Mouse (Mus musculus): ENCODE measurements around the gene Zfp14. TPM values are rescaled to one million over a fixed set of nuclear protein-coding genes. Genes with fewer than 3 reads are reported as not detected.

Gene Zfp14
- total and polyA plus RNA-seq, 3 experiments = 0.81 to 2.8 (median 2.1) TPM

DNA sequence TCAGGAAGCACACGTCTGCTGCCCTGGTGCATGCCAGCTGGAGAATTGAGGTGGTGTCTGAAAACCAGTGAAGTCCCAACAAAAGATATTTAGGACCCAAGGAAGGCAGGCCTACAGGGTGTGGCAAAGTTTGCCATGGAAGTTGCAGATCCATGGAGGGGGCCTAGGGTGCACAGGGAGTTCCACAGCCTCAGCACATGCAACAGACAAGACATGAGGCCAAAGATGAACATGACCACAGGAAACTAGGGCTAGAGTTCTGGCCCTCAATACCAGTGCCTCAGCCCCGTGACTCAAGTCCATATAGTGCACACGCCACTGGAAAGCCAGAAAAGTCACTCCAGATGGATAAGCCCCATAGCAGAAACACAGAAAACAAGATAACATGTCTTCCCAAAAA lies 22.6 kb downstream of the Zfp14 start:
- DNase-seq = no peak

DNA sequence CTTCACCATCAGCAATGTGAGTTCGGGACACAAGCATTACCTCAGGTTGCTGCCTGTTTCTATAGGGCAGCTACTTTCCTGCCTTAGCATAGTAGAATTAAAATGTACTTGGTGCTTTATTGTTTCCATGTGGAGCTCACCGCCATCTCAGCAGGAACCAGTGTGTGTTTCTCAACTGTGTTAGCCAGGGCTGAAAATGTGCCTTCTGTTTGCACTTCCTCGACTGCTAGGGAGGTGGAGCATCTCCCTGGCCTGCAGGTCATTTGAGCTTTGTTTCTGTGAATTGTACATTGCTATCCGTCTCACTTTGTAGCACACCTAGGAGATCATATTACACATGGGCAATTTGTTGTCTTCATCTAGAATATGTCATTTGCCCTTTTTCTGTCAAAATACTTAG lies 23.8 kb downstream of the Zfp14 start:
- no peak for DNase-seq

DNA sequence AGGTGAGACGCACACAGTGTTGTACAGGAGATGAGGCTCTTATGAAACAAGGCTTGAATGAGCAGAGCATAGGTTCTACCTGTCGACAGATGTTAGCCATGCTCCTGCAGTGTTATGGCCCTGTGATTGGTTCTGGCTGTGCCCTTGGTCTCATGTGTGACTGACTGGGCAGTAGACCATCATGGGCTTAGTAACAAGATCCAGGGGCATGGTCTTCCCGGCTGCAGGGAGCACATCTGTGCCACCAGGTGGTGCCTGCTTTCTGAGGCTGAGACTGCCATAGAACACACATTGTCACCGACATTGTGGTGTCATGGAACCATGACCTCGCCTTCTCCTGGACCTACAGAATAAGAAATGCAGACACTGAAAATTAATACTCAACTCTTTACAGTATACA lies 25.8 kb downstream of the Zfp14 start:
- no peak for DNase-seq

DNA sequence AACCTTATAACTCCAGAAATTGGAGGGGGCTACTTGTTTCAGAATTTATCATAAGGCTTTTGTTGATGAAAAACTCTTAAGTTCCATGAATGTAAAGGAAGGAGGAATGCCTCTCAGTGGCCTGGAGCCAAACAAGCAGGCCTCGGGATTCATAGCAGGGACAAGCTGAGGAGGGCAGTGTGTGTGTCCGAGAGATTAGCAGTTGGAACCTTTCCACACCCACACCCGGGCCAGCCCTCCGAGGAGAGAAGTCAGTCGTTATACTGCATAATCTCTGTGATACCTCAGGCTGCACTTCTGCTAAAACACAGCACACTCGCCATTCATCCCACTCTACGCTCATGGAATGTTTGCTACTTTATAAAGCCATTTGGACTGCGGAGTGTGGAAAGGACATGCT lies 27.4 kb downstream of the Zfp14 start:
- DNase-seq = no peak

DNA sequence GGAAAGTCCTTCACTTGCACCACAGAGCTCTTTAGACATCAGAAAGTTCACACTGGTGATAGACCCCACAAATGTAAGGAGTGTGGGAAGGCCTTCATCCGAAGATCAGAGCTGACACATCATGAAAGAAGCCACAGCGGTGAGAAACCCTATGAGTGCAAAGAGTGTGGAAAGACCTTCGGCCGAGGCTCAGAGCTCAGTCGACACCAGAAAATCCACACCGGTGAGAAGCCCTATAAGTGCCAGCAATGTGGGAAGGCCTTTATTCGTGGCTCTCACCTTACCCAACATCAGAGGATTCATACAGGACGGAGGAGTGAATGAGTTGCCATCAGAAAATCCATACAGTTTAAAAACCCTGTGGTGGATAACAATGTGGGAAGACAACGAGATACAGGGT lies 27.9 kb downstream of the Zfp14 start:
- DNase-seq = no peak

DNA sequence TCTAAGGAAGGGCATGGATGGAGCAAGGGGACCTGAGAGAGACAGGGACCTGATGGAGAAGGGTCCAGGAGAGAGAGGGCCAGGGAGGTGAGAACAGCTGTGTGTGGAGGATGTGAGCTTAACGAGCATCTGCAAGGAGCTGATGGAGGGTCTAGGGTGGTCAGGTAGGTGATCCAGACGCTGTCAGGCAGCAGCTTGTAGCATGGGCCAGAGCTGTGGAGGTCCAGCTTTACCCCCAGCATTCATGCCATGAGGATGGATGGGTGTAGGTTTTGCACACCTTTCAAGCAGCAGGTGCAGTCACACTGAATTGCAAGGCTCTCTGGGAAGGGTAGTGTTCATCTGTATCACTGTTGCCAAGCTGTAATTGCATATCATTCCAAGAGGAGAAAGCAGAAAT lies 31.6 kb downstream of the Zfp14 start:
- DNase-seq = no peak

DNA sequence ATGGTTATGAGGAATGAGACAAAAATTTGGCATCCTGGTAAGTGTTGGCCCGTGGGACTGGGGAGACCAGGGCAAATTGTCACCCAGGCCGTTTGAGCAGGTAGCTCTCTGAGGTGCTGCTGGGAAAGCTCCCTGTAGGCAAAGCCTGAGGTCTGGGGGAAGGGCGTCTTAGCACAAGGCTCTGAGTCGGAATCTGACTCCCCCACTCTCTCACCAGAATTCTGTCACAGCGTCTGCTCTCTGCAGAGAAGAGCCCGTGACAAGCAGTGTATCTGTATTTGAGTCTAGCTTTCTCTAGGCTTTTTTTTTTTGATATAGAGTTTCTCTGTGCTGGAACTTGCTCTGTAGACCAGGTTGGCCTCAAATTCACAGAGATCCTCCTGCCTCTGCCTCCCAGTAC lies 34.0 kb downstream of the Zfp14 start:
- no peak for DNase-seq

DNA sequence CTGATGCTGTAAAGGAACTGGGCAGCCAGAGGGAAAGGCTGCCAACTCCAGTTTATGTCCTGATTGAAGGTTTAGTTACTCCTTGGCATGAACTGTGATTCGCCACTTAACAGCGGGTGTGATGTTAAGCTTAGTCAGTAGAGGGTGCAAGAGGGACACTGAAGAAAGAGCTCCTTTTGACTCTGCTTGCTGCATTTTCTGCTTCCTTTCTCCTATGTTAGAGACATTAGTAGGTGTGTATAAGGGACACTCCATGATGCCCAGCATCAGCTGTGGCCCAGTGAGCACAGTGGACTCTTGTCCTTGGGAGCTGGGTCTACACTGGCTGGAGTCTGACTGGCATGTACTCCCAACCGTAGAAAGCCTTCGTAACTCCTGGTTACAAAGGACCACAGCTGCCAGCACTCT lies 38.2 kb downstream of the Zfp14 start:
- DNase-seq = peak; percentile 31

DNA sequence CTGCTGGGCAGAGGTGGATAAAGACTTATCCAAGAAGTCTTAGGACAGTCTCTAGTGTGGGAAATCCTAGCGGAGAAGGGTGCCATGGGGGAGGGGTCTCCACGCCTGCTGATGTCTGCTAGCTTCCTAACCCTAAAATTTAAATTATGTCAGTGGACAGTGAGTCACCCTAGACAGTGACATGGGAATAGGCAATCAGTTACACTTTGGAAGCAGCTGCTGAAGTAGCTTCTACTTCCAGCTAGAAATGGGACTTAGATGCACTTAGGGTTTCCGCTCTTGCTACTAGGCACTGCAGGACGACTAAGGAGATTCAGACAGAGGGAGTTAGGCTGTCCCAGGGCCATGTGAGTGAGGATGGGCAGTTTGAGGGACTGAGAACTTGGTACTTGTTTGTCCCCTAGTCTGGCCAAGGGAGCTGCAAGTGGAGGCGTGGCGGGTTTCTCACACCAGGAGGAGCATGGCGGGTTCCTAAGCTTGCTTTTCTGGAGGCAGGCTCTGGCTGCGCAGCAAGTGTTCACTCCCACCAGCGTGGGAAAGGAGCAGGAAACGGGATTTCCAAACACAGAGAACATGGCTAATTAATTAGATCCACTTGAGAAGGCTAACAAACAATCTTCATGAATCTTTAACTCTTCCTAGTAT lies 40.5 kb downstream of the Zfp14 start:
- no peak for DNase-seq

DNA sequence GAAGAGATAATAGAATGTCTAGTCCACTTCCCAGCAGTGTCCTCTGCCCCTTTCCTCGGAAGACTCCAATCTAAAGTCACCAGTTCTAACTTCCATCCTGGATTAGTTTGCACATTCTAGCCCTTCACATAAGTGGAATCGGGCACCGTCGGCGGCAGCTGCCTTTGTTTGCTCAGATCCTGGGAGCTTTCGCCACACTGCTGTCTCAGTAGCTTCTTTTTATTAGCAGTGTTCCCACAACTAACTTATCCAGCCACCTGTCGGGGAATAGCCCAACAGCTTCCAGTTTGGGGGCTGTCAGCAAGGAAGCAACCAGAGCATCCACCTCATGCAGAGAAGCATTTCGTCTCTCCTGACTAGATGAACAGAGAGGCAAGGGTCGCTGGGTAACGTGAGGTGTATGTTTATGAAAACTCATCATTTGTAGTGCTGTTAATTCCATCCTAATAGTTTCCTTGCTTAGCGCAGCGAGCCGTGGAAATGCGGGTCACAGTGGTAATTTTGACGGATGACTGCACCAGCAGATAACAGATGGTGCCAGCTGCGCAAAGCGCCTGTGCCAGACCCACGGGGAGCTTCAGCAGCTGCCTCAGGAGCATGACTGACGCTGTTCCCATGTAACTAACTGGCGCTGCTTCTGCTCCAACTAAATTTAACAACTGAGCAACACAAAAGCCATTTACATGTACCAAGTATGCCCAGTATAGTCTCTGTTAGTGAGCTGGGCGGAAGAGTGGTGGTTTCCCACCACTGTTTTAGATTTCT lies 41.7 kb downstream of the Zfp14 start:
- DNase-seq = no peak

DNA sequence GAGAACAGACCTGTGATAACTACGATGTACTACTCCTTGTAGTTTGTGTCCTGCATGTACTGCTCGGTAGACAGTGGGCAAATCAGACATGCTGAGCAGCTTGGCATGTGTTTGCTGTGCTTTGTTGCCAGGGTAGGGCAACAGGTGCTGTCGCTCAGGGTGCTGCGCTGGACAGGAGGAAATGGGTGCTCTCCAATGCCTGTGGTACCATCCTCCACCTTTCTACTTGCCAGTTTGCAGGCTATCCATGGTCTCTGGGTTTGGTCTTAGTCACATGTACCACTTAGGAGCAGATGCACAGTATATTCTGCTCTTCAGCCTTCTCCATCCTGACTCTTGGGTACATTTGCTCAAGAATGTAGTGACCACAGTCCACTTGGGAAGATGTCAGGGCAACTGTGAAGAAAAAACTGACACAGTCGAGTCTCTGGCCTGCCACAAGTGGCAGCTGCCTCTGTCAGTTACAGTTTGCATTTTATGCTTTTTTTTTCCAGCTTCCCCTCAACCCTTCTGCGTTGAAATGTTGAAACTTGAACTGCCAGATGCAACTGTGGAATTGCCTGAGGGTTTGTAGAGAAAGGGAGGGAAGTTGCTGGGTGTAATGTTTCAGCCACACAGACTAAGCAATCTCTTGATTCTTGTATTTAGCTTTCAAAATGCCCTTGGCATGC lies 43.0 kb downstream of the Zfp14 start:
- no peak for DNase-seq

DNA sequence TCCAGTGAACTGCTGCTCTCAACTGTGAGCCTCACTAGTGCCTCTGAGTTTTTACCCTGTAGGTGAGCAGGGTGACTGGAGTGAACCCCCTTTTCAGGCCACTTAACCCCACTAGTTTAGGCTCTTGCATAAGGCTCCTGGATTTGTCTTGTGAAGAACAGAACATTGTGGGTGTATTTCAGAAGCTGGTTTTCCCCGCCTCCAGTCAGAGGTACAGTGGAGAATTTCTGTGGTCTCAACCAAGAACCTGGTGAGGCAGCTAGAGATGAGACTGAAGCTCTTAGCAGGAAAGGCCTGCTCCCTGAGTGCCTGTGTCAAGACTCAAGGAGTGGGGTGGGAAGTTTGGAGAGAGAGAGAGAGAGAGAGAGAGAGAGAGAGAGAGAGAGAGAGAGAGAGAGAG lies 43.6 kb downstream of the Zfp14 start:
- no peak for DNase-seq

DNA sequence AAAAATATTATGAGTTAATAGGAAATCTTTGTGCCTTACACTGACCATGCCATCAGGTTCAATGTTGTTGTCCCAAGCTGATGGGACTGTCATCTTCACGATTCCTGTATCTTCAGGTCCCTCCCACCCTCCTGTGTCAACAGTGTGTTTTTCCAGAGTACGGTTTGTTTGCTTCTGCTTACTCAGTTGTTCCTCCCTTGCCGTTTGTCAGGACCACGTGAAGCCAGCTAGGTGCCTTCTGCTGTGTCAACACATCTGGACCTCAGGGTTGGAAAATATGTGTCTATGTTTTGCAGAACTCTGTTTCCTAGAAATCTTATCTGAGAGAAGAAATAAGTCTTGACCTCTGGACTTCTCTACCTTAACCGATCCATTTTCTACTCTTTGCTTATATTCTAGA lies 50.6 kb downstream of the Zfp14 start:
- no peak for DNase-seq

DNA sequence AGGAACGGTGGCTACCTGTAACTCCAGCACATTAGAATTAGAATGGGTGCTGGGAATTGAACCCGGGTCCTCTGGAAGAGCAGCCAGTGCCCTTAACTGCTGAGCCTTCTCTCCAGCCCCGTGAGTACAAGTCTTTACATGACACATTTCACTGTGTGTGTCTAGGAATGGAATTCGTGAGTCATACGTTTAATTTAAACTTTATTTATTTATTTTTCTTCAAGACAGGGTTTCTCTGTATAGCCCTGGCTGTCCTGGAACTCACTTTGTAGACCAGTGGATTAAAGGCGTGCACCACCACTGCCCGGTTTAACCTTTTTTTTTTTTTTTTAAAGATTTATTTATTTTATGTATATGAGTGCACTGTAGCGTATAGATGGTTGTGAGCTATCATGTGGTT lies 56.0 kb downstream of the Zfp14 start:
- no peak for DNase-seq

DNA sequence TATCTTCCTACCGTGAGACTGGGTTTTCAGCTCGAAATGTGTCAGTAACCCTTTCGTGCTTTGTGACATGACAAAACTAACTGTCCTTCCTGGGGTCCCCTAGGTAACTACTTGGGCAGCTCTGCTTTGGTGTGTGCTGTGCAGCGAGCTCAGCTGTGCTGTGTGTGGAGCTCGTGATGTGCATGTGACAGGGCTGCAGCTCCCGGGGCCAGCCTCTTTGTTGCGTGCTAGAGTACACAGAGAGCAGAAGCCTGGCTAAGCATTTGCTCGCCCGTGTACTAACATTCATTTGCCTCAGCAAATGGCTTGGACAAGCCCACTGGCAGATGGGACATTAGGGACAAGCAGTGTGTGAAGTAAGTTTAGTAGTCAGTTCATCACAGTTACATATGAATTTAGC lies 57.8 kb downstream of the Zfp14 start:
- DNase-seq = no peak

DNA sequence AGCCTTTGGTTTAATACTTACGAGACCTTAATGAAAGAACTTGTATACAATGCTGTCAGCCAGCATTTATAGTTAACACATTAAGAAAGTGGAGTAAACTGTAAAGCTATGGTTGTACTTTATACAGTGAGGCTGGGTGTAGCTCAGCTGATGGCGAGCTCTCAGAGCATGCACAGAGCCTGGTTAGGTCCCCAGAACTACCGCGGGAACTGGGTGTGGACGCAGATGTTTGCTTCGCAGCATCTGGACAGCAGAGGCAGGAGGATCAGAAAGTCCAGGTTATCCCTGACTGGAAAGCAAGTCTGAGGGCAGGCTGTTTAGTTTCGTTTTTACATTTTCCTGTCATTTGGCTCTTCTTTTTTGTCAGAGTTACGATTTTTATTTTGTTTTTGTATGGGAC lies 58.5 kb downstream of the Zfp14 start:
- no peak for DNase-seq

DNA sequence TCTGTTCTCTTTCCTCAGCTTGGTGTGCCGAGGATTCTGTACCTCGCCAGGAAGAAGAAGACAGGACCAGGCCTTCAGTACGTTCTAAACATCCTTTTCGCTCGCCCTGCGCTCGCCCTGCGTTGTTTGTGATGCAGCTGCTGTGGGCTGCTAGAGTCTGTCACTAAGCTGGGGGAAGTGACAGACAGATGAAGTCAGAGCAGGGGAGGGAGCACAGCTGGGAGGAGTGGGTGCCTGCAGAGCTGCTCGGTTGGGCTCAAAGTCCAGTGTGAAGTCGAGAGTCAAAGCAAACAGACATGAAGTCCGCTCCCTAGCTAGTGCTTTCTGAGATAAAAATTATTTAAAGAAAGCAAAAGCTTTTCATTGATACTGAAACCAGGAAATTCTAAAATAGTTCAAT lies 62.1 kb downstream of the Zfp14 start:
- no peak for DNase-seq

DNA sequence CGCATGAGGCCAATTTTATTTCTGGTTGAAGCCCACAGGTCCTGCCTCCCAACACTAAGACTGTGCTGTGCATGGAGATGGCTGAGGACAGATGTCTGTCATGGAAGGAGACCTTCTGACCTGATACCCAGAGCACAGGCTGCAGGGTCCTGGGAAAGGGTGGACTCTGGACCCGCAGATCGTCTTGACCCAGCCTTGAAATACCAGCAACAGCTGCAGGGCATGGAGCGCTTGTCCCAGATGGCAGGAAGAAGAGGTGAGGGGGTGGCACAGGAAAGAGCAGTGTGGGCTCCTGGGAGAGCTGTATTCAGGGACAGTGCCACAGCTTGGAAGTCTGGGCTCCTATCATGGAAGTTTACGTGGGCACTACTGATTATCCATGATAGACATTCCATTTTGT lies 63.6 kb downstream of the Zfp14 start:
- no peak for DNase-seq

Small RNA genes lying within 50 kb of the gene (microRNA-seq; reads per million reads assigned to microRNA genes)
- gene Gm23368 = 0 reads per million in 2 experiments

Other genes with a start within 250 kb of the Zfp14 start
- gene Zfp790, start 235.3 kb downstream of the Zfp14 start, total RNA-seq (2021) = 10 to 100 TPM; 14.4 to 15.8 TPM
- 0.58 and 0.71 TPM in 2 replicates for gene Zfp790, start 235.3 kb downstream of the Zfp14 start, polyA plus RNA-seq (2012; rRNA removed)
- gene Zfp940, start 197.7 kb downstream of the Zfp14 start, total RNA-seq (2021) = 1 to 10 TPM in 1 of 2 experiments, under 1 TPM in 1; 0.61 to 1.0 TPM
- gene Zfp940, start 197.7 kb downstream of the Zfp14 start, polyA plus RNA-seq (2012; rRNA removed) = 0.03 and 0.15 TPM in 2 replicates
- 1 to 10 TPM; 5.2 to 5.8 TPM for gene Zfp420, start 191.4 kb downstream of the Zfp14 start, total RNA-seq (2021)
- 0.29 and 0.57 TPM in 2 replicates for gene Zfp420, start 191.4 kb downstream of the Zfp14 start, polyA plus RNA-seq (2012; rRNA removed)
- gene Zfp27, start 144.8 kb downstream of the Zfp14 start, total RNA-seq (2021) = 10 to 100 TPM in 1 of 2 experiments, 1 to 10 TPM in 1; 9.7 to 11.1 TPM
- 0.90 and 0.91 TPM in 2 replicates for gene Zfp27, start 144.8 kb downstream of the Zfp14 start, polyA plus RNA-seq (2012; rRNA removed)
- 1 to 10 TPM; 4.0 to 7.8 TPM for gene Zfp383, start 143.2 kb downstream of the Zfp14 start, total RNA-seq (2021)
- gene Zfp383, start 143.2 kb downstream of the Zfp14 start, polyA plus RNA-seq (2012; rRNA removed) = 0.26 and 0.39 TPM in 2 replicates
- gene Zfp74, start 97.3 kb downstream of the Zfp14 start, total RNA-seq (2021) = 10 to 100 TPM in 1 of 2 experiments, 1 to 10 TPM in 1; 9.6 to 10.3 TPM
- 21.1 and 24.4 TPM in 2 replicates for gene Zfp74, start 97.3 kb downstream of the Zfp14 start, polyA plus RNA-seq (2012; rRNA removed)
- 1 to 10 TPM; 5.2 to 7.1 TPM for gene Zfp568, start 67.4 kb downstream of the Zfp14 start, total RNA-seq (2021)
- 1.1 and 1.6 TPM in 2 replicates for gene Zfp568, start 67.4 kb downstream of the Zfp14 start, polyA plus RNA-seq (2012; rRNA removed)
- 1 to 10 TPM; 1.6 to 2.5 TPM for gene Zfp82, start 21.5 kb upstream of the Zfp14 start, total RNA-seq (2021)
- 0.06 and 0.11 TPM in 2 replicates for gene Zfp82, start 21.5 kb upstream of the Zfp14 start, polyA plus RNA-seq (2012; rRNA removed)
- under 1 TPM in 1 of 2 experiments, not detected in 1; 0.73 TPM for gene Gm26920, start 39.0 kb upstream of the Zfp14 start, total RNA-seq (2021)
- gene Gm26920, start 39.0 kb upstream of the Zfp14 start, polyA plus RNA-seq (2012; rRNA removed) = not detected in 2 replicates
- gene Zfp566, start 39.1 kb upstream of the Zfp14 start, total RNA-seq (2021) = 1 to 10 TPM; 2.2 to 2.6 TPM
- gene Zfp566, start 39.1 kb upstream of the Zfp14 start, polyA plus RNA-seq (2012; rRNA removed) = 1.5 and 1.6 TPM in 2 replicates
- gene Zfp260, start 43.4 kb upstream of the Zfp14 start, total RNA-seq (2021) = 10 to 100 TPM; 35.4 to 39.5 TPM
- gene Zfp260, start 43.4 kb upstream of the Zfp14 start, polyA plus RNA-seq (2012; rRNA removed) = 6.2 and 9.7 TPM in 2 replicates
- gene Zfp382, start 70.6 kb upstream of the Zfp14 start, total RNA-seq (2021) = 1 to 10 TPM; 2.5 to 4.2 TPM
- gene Zfp382, start 70.6 kb upstream of the Zfp14 start, polyA plus RNA-seq (2012; rRNA removed) = 0.07 and 0.44 TPM in 2 replicates
- 10 to 100 TPM; 45.7 to 52.1 TPM for gene Zfp146, start 118.4 kb upstream of the Zfp14 start, total RNA-seq (2021)
- gene Zfp146, start 118.4 kb upstream of the Zfp14 start, polyA plus RNA-seq (2012; rRNA removed) = 2.2 and 2.5 TPM in 2 replicates
- gene Cox7a1, start 132.8 kb upstream of the Zfp14 start, total RNA-seq (2021) = 100 to 1,000 TPM; 353 to 482 TPM
- 27.2 and 28.9 TPM in 2 replicates for gene Cox7a1, start 132.8 kb upstream of the Zfp14 start, polyA plus RNA-seq (2012; rRNA removed)
- 100 to 1,000 TPM; 629 to 666 TPM for gene Capns1, start 147.4 kb upstream of the Zfp14 start, total RNA-seq (2021)
- 1,680 and 2,038 TPM in 2 replicates for gene Capns1, start 147.4 kb upstream of the Zfp14 start, polyA plus RNA-seq (2012; rRNA removed)
- 10 to 100 TPM; 74.2 to 84.9 TPM for gene Polr2i, start 180.6 kb upstream of the Zfp14 start, total RNA-seq (2021)
- 77.0 and 78.9 TPM in 2 replicates for gene Polr2i, start 180.6 kb upstream of the Zfp14 start, polyA plus RNA-seq (2012; rRNA removed)
- 100 to 1,000 TPM in 1 of 2 experiments, 10 to 100 TPM in 1; 74.9 to 116 TPM for gene Tbcb, start 180.9 kb upstream of the Zfp14 start, total RNA-seq (2021)
- 40.3 and 41.9 TPM in 2 replicates for gene Tbcb, start 180.9 kb upstream of the Zfp14 start, polyA plus RNA-seq (2012; rRNA removed)
- not detected for gene Ovol3, start 184.3 kb upstream of the Zfp14 start, total RNA-seq (2021)
- not detected in 2 replicates for gene Ovol3, start 184.3 kb upstream of the Zfp14 start, polyA plus RNA-seq (2012; rRNA removed)
- gene Thap8, start 228.7 kb upstream of the Zfp14 start, total RNA-seq (2021) = not detected
- gene Thap8, start 228.7 kb upstream of the Zfp14 start, polyA plus RNA-seq (2012; rRNA removed) = 0.51 and 0.62 TPM in 2 replicates
- 1 to 10 TPM; 4.8 to 6.1 TPM for gene Wdr62, start 229.0 kb upstream of the Zfp14 start, total RNA-seq (2021)
- 16.3 and 17.6 TPM in 2 replicates for gene Wdr62, start 229.0 kb upstream of the Zfp14 start, polyA plus RNA-seq (2012; rRNA removed)
- gene Clip3, start 240.3 kb upstream of the Zfp14 start, total RNA-seq (2021) = 10 to 100 TPM; 27.9 to 28.7 TPM
- gene Clip3, start 240.3 kb upstream of the Zfp14 start, polyA plus RNA-seq (2012; rRNA removed) = 10.2 and 17.3 TPM in 2 replicates

Data from adrenal gland, adult 2 months (tissue).